Mouse (Mus musculus): ENCODE measurements at regions not wholly inside any gene's neighbourhood (a gene's known extent, or its start where the extent isn't known, plus 50 kb on each side); places are given as distances from the start of the nearest gene placed in this dataset.
"Not testable (repeated sequence)": the region's sequence is repeated elsewhere in the genome, so short reads cannot be mapped to it uniquely, and the experiment has no call there.

DNA sequence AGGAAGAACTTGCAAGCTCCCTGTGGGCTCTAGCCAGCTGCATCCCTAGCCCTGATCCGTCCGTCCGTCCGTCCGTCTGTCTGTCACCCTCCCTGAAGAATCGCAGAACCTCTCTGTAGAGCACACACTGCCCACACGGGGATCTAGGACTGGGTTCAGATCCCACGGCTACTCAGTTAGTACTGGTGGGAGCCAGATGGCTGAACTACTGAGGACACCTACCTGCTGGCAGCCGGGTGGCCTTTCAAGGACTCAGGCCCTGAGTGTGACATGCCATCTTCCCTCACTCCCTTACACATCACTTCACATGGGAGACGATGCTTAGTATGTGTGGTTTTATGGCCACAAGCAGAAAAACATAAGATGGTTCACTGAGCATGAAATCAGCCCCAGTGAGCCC is 106.4 kb upstream of the Dyrk2 start:
- no peak for DNase-seq

DNA sequence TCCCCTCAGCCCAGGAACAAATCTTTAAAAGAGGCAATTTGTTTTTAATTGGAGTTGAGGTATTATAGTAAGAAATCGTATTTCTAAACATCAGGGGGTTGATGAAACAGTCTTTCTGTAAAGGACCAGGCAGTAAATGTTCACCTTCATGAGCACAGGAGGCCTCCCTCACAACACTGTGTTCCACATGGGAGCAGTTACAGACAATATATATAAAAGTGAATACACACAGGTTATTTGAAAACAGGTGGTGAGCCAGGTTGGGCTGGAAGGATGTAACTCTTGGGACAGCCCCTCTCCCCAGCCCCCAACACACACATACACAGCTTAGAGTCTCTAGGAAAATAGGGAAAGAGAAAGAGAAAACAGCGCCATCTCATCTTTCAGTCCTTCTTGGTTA is 105.8 kb upstream of the Dyrk2 start:
- no peak for DNase-seq

DNA sequence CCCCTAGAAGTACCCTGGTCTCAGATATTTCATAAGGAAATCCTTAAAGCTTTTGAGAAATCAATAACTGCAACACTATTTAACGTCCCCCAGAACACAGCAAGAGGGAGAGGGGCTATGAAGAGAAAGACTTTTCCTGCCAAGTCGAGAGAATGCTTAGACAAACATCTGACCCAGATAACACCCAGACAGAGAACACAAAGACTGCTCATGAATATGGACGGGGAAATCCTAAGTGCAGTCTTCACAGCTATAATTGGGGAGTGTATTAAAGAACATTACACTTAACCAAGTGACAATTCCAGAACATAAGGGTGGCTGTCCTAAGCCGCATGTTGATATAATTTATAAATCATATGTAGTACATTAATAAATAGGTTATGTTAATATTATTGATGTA is 103.3 kb upstream of the Dyrk2 start:
- DNase-seq, result no peak

DNA sequence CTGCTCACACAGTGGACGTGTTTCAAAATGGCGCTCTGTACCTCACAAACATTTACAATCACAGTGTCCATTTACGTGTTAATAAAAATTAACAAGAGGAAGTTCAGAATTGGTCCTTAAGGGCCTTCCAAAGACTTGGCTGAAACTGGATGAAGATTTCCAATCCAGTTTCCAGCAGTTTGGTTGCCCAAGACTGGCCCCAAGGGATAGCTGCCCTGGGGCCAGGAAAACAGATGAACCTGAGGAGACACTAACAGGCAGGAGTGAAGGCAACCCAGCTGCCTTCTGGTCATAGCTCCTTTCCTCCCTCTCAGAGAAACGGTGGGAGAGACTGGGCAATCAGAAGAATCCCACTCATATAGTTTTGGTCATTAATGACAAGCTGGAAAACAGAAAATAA is 102.6 kb upstream of the Dyrk2 start:
- no peak for DNase-seq

DNA sequence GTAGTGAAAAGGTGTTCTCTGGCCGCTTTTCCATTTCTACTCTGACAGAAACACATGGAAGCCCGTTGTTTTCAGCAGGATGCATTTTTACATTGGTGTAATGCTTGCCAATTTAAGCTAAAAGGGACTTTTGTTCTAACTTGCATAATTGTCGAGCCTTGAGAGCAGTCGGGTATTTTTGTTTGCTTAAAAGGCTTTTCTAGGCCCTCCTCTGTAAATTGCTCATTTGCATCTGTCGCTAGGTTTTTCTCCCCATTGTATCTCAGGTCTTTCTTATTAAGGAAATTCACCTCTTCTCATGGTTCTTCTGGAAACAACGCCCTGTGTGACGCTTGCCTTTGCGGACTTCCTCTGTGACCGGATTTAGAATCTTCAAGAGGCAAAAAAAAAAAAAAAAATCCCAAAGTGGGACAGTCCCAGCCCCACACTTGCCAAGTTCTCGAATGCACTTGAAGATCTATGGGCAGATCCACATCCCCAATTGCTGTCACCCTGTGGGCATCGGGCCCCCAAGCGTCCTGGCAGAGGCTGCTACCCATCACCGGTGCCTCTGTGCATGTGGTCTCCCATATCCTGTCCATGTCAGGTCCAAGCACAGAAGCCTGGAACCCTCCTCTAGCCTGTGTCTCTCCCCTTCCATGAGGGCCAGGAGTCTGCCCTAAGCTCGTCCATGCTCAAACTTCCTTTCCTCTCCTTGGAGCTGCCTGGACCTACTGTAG is 100.6 kb upstream of the Dyrk2 start:
- DNase-seq, result no peak

DNA sequence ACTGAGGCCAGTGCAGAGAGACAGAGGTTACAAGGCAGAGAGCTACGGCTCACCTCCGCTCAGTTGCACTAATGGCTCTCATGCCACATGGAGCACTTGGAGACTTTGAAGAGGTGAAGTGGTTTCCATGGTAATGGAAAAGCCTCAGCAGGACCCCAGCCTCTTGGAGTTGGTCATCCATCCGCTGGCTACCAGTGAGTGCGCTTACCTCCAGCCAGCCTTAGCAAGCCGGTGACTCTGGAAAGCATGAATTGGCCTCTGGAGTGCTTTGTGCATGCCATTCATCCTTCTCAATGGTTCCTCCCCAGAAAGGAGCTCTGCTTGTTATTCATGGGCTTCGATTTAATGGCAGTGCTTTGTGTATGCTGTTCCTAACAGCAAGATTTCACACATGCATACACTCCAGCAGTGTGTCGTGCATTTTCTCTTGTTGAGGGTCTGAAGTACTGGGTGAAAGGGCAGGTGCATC is 91.7 kb upstream of the Dyrk2 start:
- DNase-seq, result no peak

DNA sequence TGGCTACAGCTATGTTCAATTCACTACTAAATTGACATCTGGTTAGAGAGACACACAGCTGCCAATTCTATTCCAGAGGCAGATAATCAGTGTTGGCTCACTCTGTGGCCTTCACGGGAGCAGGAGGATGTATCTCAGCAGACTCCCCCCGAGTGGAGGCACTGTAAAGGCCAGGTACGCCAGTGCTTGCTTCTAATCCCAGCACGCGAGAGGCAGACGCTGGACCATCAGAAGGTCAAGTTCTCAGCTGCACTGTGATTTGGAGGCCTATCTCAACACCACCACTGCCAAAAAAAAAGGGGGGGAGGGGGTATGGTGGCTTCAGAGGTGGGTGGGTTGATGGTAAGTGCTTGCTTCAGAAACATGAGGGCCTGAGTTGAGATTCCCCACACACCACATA is 90.1 kb upstream of the Dyrk2 start:
- no peak for DNase-seq

DNA sequence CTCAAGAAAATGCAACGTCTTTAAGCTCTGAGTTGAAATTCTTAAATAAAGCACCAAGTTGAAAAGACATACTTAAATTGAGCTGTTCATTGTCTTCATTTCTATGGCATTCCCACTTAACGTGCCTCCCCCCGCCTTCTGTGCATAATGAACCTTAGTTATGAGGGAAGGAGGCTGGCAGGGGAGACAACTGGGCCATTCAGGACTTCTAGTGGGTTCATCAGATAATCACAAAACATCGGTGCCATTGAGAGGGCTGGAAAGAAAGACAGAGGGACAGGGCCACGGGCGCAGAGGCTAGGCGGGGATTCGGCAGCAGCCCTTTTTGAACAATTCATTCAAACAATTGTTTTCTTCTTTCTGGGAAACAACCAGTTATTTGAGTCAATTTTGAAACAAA is 89.6 kb upstream of the Dyrk2 start:
- DNase-seq, result no peak

DNA sequence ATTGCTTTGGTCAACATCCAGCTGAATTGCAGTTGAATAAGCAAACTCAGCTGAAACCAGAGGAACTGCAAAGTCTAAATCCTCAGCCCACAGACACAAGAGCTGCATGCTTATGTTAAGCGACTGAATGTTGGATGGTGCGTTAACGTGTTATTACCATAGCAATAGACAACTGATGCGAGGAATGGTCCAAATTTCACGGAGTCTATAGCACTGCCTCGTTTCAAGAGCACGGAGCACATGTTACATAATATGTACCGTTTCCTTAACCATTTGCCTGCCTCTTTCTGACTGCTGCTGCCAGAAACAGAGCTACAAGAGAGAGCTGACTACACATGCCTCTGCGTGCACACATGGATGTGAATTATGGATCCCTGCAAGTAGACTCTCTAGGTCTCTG is 86.3 kb upstream of the Dyrk2 start:
- DNase-seq, result no peak

DNA sequence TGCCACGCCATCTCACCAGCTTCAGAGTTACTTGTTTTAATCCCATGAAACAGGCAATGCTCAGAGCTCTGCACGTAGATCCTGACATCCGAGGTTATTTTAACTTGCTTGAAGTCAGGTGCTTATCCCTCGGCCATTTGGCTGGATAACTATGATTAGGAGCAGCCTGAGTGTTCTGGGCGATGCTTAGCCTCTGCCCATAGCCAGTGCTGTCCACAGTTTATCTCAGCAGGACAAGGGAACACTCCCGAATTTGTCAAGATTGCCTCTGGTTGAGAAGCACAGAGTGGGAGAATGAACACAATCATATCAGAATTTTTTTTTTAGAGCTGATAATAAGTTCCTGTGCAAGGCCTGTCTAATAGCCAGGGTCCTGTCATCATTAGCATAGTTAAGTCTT is 83.4 kb upstream of the Dyrk2 start:
- no peak for DNase-seq

DNA sequence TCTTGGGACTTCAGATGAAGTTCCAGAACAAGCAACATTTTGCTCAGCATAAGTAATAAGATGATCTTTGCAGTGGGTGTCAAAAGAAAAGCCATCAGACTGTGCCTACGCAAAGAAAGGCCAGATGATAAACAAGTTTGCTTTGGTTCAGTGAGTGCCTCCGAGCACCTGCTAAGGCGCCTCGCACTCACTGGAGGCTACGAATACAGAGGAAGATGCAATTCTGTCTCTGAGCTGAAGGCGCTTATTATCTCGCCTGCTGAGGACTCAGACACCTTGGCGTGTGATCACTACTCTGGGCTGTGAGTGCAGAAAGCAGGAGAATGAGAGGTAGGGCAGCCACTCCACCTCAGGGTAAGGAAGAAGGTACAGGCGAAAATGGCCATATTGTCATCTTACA is 82.7 kb upstream of the Dyrk2 start:
- no peak for DNase-seq

DNA sequence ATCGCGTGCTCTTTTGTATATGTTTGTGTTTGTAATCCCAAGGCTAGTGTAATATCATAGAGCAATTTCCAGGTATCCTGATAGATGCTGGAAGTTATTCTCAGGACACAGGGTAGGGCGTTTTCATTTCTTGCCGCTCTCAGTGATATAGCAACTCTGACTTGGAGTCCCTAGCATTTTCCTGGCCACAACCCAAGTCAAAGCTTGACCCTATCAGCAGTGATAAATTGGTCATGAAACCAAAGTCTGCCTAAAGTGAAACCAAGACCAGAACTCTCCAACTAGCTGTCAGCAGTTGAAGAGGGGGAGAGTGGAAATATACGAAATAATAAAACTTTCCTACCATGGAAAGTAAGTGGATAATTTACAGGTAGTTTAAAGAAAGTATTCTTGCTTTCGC is 77.7 kb upstream of the Dyrk2 start:
- DNase-seq, result no peak

DNA sequence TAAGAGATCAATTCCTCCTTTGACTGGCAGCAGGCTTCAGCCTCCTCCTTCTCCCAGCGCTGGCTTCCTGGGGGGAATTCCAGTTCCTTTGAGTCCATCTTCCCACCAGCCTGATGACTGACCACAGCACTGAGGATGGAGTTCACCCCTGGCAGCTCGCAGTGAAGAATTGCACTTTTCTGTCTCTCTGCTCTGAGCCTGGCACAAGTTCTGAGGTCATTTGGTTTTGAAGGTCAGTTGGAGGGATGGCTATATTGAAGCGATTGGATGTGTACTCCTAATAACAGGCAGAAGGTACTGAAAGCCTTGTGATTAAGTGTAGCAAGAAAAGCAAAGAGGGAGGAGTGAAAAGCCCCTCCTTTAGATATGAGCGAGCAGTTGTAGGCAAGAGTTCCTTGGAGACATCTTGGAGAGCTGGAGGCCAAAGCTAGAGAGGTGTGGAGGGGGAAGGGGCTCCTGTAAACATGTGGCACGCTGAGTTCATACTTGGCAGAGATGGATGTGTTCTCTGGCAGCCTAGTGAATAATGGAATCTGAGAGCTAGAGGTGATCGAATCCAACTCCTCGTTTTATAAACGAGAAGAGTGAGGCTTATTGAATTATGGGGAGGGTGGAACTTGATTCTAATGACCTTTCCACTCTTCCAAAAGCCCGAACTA is 77.1 kb upstream of the Dyrk2 start:
- DNase-seq, result no peak

DNA sequence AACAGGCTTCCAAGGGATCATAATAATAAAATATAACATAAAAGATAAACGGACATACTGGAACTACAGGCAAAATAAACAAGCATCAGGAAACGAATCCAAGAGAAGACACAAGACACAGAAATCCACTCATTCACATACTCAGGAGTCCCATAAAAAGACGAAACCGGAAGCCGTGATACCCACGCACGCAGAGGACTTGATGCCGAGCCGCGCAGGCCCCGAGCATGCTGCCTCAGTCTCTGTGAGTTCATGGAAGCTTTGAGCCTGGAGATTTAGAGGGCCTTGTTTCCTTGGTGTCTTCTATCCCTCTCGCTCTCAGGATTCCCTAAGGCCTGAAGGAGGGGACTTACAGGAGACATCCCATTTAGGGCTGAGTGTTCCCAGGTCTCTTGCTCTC is 57.3 kb upstream of the Dyrk2 start:
- no peak for DNase-seq

DNA sequence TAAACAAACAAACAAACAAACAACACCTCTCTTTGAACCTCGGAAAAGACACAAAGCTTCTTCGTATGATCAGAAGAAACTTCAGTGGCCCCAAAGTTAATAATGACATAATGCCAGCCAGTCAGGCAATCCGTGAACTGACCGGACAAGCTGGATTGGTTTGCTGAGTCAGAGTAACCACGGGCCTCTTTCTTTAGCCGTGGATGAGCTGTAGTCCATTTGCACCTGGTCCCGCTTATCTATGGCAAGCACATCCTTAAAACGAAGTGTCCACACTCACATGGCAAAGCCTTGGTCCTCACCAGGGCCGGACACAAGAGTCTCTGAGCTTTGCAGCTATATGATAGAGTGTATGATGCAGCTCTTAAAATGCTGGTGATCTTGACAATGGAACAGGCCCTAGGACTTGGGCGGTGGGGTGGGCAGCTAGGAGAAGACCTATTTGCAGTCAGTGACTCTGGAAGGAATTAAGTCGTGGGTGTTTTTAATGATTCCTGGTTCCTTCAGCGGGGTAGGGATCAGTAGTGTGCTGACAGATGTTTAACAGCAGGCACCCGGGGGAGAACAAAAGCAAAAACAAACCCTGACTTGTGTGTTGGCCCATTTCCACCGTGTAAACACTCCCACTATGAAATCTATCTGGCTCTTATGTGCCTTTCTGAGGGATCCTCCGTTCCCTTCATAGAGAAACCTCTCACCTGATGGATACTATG is 53.6 kb upstream of the Dyrk2 start:
- DNase-seq, result no peak

DNA sequence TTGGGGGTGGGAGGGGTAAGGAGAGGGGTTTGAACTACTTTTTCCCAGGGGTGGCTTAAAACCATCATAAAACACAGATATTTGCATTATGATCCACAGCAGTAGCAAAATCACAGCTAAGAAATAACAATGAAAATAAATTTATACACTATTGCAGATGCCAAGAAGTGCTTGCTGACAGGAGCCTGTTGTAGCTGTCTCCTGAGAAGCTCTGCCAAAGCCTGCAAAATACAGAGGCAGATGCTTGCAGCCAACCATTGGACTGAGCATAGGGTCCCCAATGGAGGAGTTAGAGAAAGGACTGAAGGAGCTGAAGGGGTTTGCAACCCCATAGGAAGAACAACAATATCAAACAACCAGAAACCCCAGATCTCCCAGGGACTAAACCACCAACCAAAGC is 52.1 kb upstream of the Dyrk2 start:
- DNase-seq, result not testable (repeated sequence)
